Mouse (Mus musculus) cerebellum, postnatal 36 days (tissue): ENCODE measurements at regions not wholly inside any gene's neighbourhood (a gene's known extent, or its start where the extent isn't known, plus 50 kb on each side); places are given as distances from the start of the nearest gene placed in this dataset.
"Not testable (repeated sequence)": the region's sequence is repeated elsewhere in the genome, so short reads cannot be mapped to it uniquely, and the experiment has no call there.

Experiments used
- DNase-seq, 2 experiments: peaks; one replicate each; pipeline ENCODE4 v3.0.0; 2021 to 2022; ENCODE audit warnings: mixed read lengths in 2 of 2

- no peak for DNase-seq
These were observed 811.6 kb upstream of the 4930444P10Rik start for GRCm38 (mm10) chr1:16904690-16905089.

- DNase-seq = not testable (repeated sequence)
These were observed 775.3 kb upstream of the 4930444P10Rik start for GRCm38 (mm10) chr1:16868383-16868782.

- DNase-seq = not testable (repeated sequence)
These were observed 774.1 kb upstream of the 4930444P10Rik start for GRCm38 (mm10) chr1:16867086-16867835.

GRCm38 (mm10) chr1:16837111-16837510 lies 744.0 kb upstream of the 4930444P10Rik start:
- DNase-seq = no peak

- not testable (repeated sequence) for DNase-seq
These were observed 731.6 kb upstream of the 4930444P10Rik start for GRCm38 (mm10) chr1:16824709-16825108.

GRCm38 (mm10) chr1:16824057-16824456 lies 730.9 kb upstream of the 4930444P10Rik start:
- DNase-seq = no peak

- DNase-seq = no peak
These were observed 728.1 kb upstream of the 4930444P10Rik start for GRCm38 (mm10) chr1:16821186-16821585.

- DNase-seq = no peak
These were observed 723.4 kb upstream of the 4930444P10Rik start for GRCm38 (mm10) chr1:16816572-16816971.

- no peak for DNase-seq
These were observed 722.6 kb upstream of the 4930444P10Rik start for GRCm38 (mm10) chr1:16815731-16816130.

- DNase-seq = no peak
These were observed 716.4 kb upstream of the 4930444P10Rik start for GRCm38 (mm10) chr1:16809370-16810150.

- peak; percentile 92 to 96 for DNase-seq
These were observed 705.2 kb upstream of the 4930444P10Rik start for GRCm38 (mm10) chr1:16798292-16798691.

- DNase-seq = no peak
These were observed 703.3 kb upstream of the 4930444P10Rik start for GRCm38 (mm10) chr1:16796449-16796848.

GRCm38 (mm10) chr1:16790733-16791309 lies 697.7 kb upstream of the 4930444P10Rik start:
- no peak for DNase-seq

GRCm38 (mm10) chr1:16779791-16780190 lies 686.7 kb upstream of the 4930444P10Rik start:
- peak; percentile 48 to 64 for DNase-seq

GRCm38 (mm10) chr1:16760951-16761350 lies 667.8 kb upstream of the 4930444P10Rik start:
- no peak for DNase-seq
